Mouse (Mus musculus) naive thymus-derived CD4-positive, alpha-beta T cell, adult 2 months (primary cell): ENCODE measurements around the gene Sclt1.

Experiments used
- DNase-seq: peaks from one replicate; pipeline ENCODE4 v3.0.0-alpha.2; 2011; ENCODE audit warnings: low read depth

Sclt1 gene

DNA sequence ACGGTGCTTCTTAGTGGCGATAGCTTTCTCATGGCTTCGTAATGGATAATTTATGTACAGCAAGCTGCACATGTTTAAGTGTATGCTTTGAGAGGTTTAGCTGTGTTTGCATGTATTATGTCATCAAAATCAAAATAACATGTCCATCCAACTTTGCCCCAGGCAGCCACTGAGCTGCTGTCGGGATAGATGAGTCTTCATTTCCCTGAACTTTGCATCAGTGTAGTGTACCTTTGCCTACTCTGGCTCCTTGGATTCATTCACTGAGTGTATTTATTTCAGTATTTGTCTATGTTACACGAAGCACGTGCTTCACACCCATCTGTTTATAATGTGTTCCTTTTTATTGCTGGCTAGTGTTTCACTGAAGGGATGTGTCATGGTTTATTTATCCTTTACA lies 156.0 kb downstream of the Sclt1 start:
- DNase-seq: no peak

DNA sequence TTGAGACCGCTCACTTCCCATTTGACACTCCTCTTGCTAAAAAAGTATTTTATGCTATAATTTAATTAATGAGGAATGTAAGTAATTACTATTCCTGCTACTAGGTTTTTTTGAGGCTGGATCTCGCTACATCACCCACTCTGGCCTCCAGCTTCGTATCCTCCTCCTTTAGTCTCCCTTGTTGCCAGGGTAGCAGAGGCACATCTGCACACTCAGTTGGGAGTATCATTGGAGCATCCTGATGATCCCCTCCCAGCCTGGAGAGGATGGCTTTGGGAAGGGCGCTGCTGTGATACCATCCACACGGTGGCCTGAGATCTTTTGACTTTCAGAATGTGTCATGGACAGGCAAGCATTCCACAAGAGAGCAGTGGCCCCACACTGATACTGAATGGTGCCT lies 156.8 kb downstream of the Sclt1 start:
- no peak for DNase-seq

DNA sequence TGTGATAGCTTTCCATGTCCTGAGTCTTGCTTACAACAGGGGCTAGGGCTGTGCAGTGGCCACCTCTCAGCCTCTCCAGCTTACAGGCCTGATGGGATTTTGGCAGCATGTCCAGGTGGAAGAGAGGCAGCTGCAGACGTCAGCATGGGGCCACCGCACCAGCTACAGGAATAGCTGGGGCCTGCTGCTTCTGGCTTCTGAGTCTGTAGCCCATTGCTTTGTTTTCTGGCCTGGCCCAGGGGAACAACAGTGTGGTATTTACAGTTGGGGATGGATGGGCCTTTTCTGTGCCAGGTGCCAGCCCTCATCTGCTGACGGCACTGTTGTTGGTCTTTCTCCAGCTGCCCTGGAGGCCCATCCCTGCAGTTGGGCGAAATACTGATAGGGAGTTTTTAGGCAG lies 158.7 kb downstream of the Sclt1 start:
- DNase-seq: no peak

DNA sequence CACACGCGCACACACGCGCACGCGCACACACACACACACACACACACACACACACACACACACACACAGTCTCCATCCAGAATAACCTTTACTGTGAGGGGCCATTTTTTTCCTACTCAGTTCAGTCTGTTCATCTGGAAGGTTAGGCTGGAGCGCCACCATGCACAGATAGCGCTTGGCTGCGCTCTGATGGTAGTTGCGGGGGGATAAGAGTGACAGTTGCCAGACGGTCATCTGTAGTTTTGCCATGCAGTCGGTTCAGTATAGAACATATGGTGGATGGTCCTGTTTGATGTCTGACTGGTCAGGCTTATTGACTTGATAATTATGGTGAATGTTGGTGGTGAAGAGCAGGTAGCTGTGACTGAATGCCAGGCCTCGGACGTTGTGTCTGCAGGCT lies 159.2 kb downstream of the Sclt1 start:
- DNase-seq: no peak

DNA sequence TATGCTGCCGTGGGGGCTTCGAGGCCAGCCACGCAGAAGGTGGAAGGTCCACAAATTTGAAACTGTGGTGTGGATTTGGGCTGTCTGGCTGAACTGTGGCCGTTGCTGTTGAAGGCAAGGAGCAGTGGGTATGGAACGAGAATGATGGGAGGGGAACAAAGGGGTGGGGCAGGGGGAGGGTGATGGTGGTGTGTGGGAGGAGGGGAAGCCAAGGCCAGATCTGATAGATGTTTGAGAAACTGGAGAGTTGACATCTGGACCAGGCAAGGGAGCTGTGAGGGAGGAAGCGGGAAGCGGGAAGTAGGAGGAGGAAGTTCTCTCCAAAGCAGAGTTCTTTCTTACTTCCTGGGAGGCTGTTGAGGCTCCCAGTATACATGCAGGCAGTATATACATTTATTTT lies 160.1 kb downstream of the Sclt1 start:
- no peak for DNase-seq

DNA sequence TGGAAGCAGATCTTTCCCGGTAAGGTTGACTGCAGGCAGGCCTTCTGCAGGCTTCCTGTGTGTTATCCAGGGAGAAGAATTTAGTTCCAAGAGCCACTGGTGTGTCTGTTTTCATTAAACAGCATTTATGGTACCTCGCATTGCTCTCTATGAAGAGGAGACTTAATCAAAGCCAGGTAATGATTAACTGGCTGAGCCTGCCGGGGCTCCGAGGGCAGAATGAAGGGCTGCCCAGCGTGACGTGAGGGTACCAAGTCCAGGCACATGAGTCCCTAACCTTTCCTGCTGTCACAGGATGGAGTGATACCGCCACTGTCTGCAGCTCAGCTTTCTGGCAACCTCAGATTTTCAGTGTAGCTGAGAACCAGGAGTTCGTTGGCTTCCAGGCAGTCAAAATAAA lies 160.9 kb downstream of the Sclt1 start:
- DNase-seq: no peak

DNA sequence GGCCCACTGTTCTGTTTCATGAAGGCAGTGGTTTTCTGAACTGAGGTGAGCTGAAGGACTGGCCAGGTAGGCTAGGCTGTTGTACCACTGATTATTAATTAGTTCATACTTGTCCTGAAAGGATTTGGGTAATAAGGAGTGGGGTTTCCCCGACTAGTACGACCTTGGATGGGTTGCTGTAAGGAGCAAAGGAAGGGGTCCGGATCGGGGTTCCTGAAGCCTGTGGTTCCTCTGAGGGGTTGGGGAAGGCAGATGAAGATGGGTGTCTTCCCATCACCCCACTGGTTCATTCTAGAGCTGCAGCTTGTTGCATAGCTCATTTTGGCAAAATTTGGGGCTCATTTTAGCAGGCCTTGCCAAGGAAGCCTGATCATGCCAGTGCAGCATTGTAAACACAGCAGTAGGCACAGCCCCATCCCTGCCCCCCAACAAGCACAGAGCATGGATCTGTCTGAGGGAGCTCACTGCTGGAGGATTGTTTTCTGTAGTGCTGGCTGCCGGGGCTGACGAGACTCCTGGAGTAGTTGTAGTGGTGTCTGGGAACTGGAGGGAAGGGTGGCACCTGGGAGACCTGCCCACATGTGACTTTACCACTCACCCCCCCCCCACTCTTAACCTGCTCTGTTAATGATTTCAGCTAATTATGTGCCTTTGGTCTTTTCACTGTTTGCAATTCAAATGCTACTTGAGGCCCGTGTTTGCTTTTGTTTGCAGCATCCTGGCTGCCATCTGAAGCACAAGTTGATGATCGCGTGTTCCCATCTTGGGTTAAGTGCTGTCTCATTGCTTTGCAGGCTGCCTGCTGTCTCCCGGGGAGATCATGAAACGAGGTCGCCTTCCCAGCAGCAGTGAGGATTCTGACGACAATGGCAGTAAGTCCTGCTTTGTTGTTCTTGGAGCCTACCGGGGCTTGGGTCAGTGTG lies 161.7 kb downstream of the Sclt1 start:
- DNase-seq: no peak

DNA sequence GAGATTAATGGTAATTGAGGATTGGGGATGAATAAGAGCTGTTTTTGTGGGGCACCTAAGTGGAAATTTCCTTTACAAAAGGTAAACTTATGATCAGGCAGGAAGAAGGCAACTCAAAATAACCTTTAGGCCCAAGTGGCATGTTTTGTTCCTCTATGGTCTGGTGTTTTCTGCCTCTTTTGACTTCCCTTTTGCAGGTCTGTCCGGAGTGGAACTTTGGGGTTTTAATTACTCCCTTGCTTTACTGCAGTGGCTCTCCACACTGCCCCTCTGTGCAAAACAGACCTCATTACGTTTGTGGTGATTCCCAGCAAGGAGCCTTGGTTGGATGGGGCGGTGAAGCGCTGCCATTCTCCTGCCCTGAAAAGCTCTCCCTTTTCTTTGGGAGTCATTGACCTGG lies 162.4 kb downstream of the Sclt1 start:
- no peak for DNase-seq

DNA sequence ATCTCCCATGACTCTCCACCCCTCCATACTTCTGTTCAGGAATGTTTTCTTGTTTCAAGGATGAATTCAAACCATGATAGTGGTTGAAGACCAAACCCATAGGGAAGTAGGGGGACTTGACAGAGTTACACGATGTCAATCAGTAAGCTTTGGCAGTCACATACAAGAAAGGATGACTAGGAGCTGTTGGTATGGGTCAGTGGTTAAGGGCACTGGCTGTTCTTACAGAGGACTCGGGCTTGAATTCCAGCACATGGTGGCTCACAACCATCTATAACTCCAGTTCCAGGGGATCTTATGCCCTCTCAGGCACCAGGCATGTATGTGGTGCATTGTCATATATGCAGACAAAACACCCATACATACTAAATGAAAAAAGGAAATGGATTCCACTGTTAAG lies 165.1 kb downstream of the Sclt1 start:
- no peak for DNase-seq
